Mouse (Mus musculus) left cerebral cortex, postnatal 25 days (tissue): Measurements from ENCODE around the gene C1qbp. TPM values are rescaled to one million over a fixed set of nuclear protein-coding genes. Genes with fewer than 3 reads are reported as not detected.
A peak's percentile ranks its signal among the peaks of the same experiment; 100 is the strongest.

Experiments
- DNase-seq, 2 experiments: peaks; one replicate each; pipeline ENCODE4 v3.0.0; 2022; ENCODE audit warnings: low spot score in 2 of 2, mixed read lengths in 1 of 2
- intact Hi-C: fragments of 180-260 bp; cut with DNase I; formaldehyde crosslinking; loops from one replicate; pipeline ENCODE4 v1.15.1; 2025
- total RNA-seq, 2 experiments: library from RNA; stranded (reverse); gene quantifications; 2 replicates each; pipeline ENCODE4 v1.2.3; 2021

The C1qbp gene
- total RNA-seq, 2 experiments from 2014 or later = 94.2 to 98.5 TPM

GRCm38 (mm10) chr11:70980232-70980631 lies 2.6 kb downstream of the C1qbp start:
- intact Hi-C loops = no loop called here
- no peak for DNase-seq

- no peak for DNase-seq
- intact Hi-C loops = no loop called here
Observed at GRCm38 (mm10) chr11:70977293-70977692, 5.5 kb downstream of the C1qbp start.

- intact Hi-C loops = no loop called here
- peak in 1 of 2 experiments; percentile 60 for DNase-seq
Observed at GRCm38 (mm10) chr11:70975193-70975592, 7.6 kb downstream of the C1qbp start.

- intact Hi-C loops = no loop called here
- DNase-seq = no peak
Observed at GRCm38 (mm10) chr11:70973947-70974346, 8.9 kb downstream of the C1qbp start.

GRCm38 (mm10) chr11:70972586-70972985 lies 10.2 kb downstream of the C1qbp start:
- intact Hi-C loops = no loop called here
- DNase-seq = no peak

- intact Hi-C loops = no loop called here
- DNase-seq = peak in 1 of 2 experiments; percentile 61
Observed at GRCm38 (mm10) chr11:70970560-70971540, 12.0 kb downstream of the C1qbp start.

GRCm38 (mm10) chr11:70969821-70970559 lies 12.8 kb downstream of the C1qbp start, which contains the start of the genes Nup88 and Rpain:
Gene Nup88 (minus strand): TSS chr11:70969973.
Gene Rpain (plus strand): TSS chr11:70970213.
- intact Hi-C loops = no loop called here
- DNase-seq = peak; percentile 94 to 98

GRCm38 (mm10) chr11:70969271-70969794 lies 13.5 kb downstream of the C1qbp start:
- DNase-seq = no peak

GRCm38 (mm10) chr11:70964222-70964907 lies 18.5 kb downstream of the C1qbp start:
- DNase-seq = no peak
- intact Hi-C loops = no loop called here

More at GRCm38 (mm10) chr11:70969271-70969794, 13.5 kb downstream of the C1qbp start:
- intact Hi-C loops = no loop called here

- peak in 1 of 2 experiments; percentile 60 for DNase-seq
- intact Hi-C loops = no loop called here
Observed at GRCm38 (mm10) chr11:70960786-70961554, 21.9 kb downstream of the C1qbp start.

GRCm38 (mm10) chr11:70954711-70955110 lies 28.1 kb downstream of the C1qbp start:
- intact Hi-C loops = loop anchor here (5.0 kb wide), 1 partner anchor 37 kb away; no protein-coding TSS in a partner anchor
- DNase-seq = no peak

GRCm38 (mm10) chr11:70944935-70945817 lies 37.6 kb downstream of the C1qbp start:
- DNase-seq = peak; percentile 36 to 64
- intact Hi-C loops = no loop called here

GRCm38 (mm10) chr11:70943651-70944050 lies 39.2 kb downstream of the C1qbp start:
- intact Hi-C loops = no loop called here
- no peak for DNase-seq

GRCm38 (mm10) chr11:70942596-70942995 lies 40.2 kb downstream of the C1qbp start:
- no peak for DNase-seq
- intact Hi-C loops = no loop called here

- no peak for DNase-seq
- intact Hi-C loops = no loop called here
Observed at GRCm38 (mm10) chr11:70935316-70935715, 47.5 kb downstream of the C1qbp start.

- no peak for DNase-seq
- intact Hi-C loops = no loop called here
Observed at GRCm38 (mm10) chr11:70931461-70931860, 51.4 kb downstream of the C1qbp start.
